15 mouse cellular contexts compared by ENCODE assay signal in the genomic region with DNA sequence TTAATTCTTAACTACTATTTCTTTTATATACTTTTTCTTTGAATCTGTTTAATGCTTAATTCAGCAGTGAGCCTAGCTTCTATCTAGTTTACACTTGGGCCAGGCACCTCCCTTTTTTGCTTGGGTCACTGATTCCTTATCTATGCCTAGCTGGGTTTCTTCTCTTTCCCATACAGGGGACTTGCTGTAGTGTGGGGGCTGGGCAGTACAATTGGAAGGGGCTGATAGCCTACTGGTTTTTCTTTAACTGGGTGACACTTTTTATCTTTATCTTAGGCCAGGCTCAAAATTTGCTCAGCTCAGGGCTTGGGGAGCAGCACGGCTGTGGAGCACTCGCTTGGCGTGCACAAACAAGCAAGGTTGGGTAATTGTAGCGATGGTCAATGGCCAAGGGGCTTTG. TPM values are rescaled to one million over a fixed set of nuclear protein-coding genes. Genes with fewer than 3 reads are reported as not detected.
DNase-seq lines count a peak whose midpoint lies in the region; ATAC-seq and TF ChIP-seq lines count a peak whose summit lies in the region.
"Had no signal": no experiment of that assay in that cellular context is flagged by ENCODE, and none has a peak within 500 bp of the region (broad histone marks: within the 10 kb centered on the region; RNA-seq: fewer than 3 reads in every experiment).

No protein-coding gene starts in this region.

- H3K4me2 ChIP-seq in heart, postnatal 0 days (ENCODE audit: low read depth, low read length) = no peak overlapping the region

- ATAC-seq in heart, postnatal 0 days (ENCODE audit: insufficient read depth, low read depth) = no peak
- ATAC-seq in common myeloid progenitor, adult 5-6 weeks (replicated peaks; ENCODE audit: low read depth, poor library complexity, severe bottlenecking) = peak; percentile 52; the same call in 1 of the 2 replicates
- peak; percentile 90 for ATAC-seq in megakaryocyte progenitor cell, adult 5-6 weeks (replicated peaks; ENCODE audit: poor library complexity)
- ATAC-seq: hindbrain, embryonic 16.5 days; midbrain, embryonic 16.5 days had no signal

- no peak for DNase-seq in heart, postnatal 0 days (ENCODE audit: low spot score)
- no peak for DNase-seq in heart, adult 18-20 months
- peak; percentile 21 for DNase-seq in MEL-GATA-1-ER (ENCODE audit: extremely low read depth, low read depth)
- no peak for DNase-seq in adrenal gland, postnatal 36 days
- DNase-seq in frontal cortex, postnatal 25 days (ENCODE audit: low spot score in 2 of 2) = no peak
- DNase-seq: adrenal gland, postnatal 10 days; cerebellum, adult 9-10 months; gastrocnemius, postnatal 10 days; heart, postnatal 36 days; kidney, adult 8-10 months; thymus, adult 2 months had no signal

- no peak overlapping the region for H3K4me3 ChIP-seq in heart, postnatal 0 days (ENCODE audit: low read depth, low read length)

- H3K9me3 ChIP-seq in heart, postnatal 0 days (replicated peaks; ENCODE audit: control insufficient read depth, low read length) = no peaks in the 10 kb centered on the region

- no peak overlapping the region for H3K9ac ChIP-seq in heart, postnatal 0 days (replicated peaks; ENCODE audit: low read depth, low read length)

- H3K4me1 ChIP-seq in heart, postnatal 0 days (ENCODE audit: control insufficient read depth, insufficient read depth) = peaks cover 38% of the 10 kb centered on the region

- no peaks in the 10 kb centered on the region for H3K27me3 ChIP-seq in heart, postnatal 0 days (ENCODE audit: control insufficient read depth, insufficient read depth, low read length)

- WGBS in heart, postnatal 0 days = 77% methylated on average over 4 of the region's 4 CpGs

- H3K36me3 ChIP-seq in heart, postnatal 0 days (replicated peaks; ENCODE audit: control insufficient read depth, insufficient read depth, low read length) = no peaks in the 10 kb centered on the region

- no peak for TF ChIP-seq EP300 in heart, postnatal 0 days (IDR thresholded peaks at IDR 0.05; ENCODE audit: low read depth)

- H3K27ac ChIP-seq in heart, postnatal 0 days (ENCODE audit: low read depth) = peak overlapping the region; percentile 60; the same call in 1 of the 2 replicates

- no peak for TF ChIP-seq CTCF in heart, postnatal 0 days (IDR thresholded peaks at IDR 0.05; ENCODE audit: low read depth)

RNA-seq across cellular contexts. Expression of gene Rasl11b, which starts 51.1 kb away (rescaled TPM):
- total RNA-seq in heart, postnatal 0 days (2014; rRNA removed; ENCODE audit: low replicate concordance) = 22.8 and 24.5 TPM in 2 replicates
- polyA plus RNA-seq in heart, postnatal 0 days (2015; fragmentation: Nextera tagmentation; extraction: Ambion mirVana) = 61.9 and 67.8 TPM in 2 replicates
- total RNA-seq in heart, adult 18-20 months (2021) = 10 to 100 TPM; 28.0 to 31.6 TPM
- 2.5 TPM in 1 of 2 replicates, not detected in the other for total RNA-seq in common myeloid progenitor, adult 5-6 weeks (2017)
- total RNA-seq in megakaryocyte progenitor cell, adult 5-6 weeks (2015) = 0.12 and 0.68 TPM in 2 replicates
- total RNA-seq in megakaryocyte progenitor cell, adult 5-6 weeks (2017) = 0.47 and 0.54 TPM in 2 replicates
- total RNA-seq in adrenal gland, postnatal 36 days (2021) = 10 to 100 TPM; 18.1 to 24.3 TPM
